Mouse (Mus musculus) gastrocnemius, adult 2 months (tissue): ENCODE measurements at regions not wholly inside any gene's neighbourhood (a gene's known extent, or its start where the extent isn't known, plus 50 kb on each side); places are given as distances from the start of the nearest gene placed in this dataset.

Experiments used
- DNase-seq: peaks from one replicate; pipeline ENCODE4 v3.0.0; 2022
- H3K27ac ChIP-seq: fragments of 200-600 bp; 2 replicates; pipeline ENCODE4 v1.8.1; 2022; ENCODE audit warnings: mild to moderate bottlenecking
- H3K4me3 ChIP-seq: fragments of 200-600 bp; 2 replicates; pipeline ENCODE4 v1.8.1; 2022; ENCODE audit warnings: mild to moderate bottlenecking, moderate library complexity
- CTCF ChIP-seq: fragments of 200-600 bp; IDR thresholded peaks from 2 replicates; pipeline ENCODE4 v1.8.1; 2022; ENCODE audit warnings: antibody characterized with exemption, mild to moderate bottlenecking, moderate library complexity
- intact Hi-C: fragments of 180-260 bp; cut with DNase I; formaldehyde crosslinking; loops from one replicate; pipeline ENCODE4 v1.15.1; 2025

DNA sequence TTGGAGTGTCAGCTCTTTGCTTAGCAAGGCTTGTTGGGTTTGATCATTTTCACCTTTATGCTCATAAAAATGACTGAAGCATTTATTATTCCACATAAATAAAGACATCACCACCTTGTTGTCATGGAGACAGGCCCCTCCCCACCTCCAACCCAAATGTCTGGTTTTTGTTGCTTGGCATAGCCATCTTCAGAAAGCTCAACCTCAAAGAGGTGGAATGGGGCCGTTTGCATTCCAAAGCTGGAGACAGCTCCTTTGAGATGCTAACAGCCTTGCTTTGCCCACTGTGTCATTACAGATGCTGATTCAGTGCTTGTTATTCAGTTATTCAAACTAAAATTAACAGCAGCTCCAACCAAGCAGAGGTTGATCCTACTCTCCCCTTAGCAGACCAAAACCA lies 51.9 kb upstream of the Lgalsl start:
- TF ChIP-seq CTCF = no peak
- no peak overlapping the region for H3K27ac ChIP-seq
- DNase-seq = no peak
- intact Hi-C loops = no loop called here
- no peak overlapping the region for H3K4me3 ChIP-seq

DNA sequence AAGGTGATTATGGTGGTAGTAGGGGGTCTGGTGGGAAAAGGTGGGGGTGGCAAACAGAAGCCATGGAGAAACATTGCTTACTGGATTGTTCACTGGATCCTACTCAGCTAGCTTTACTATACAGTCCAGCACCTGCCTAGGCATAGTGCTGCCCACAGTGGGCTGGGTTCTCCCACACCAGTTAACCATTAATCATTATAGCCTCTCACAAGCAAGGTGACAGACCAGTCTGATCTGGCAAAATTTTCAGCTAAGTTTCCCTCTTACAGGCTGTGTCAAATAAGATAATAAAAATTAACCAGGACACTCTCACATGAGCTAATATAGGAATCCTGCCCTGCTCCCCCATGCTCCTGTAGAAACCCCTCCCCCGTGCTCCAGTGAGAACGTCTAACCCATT lies 53.1 kb upstream of the Lgalsl start:
- intact Hi-C loops = no loop called here
- Histone ChIP-seq H3K27ac (no peak overlapping the region), H3K4me3 (no peak overlapping the region)
- no peak for TF ChIP-seq CTCF
- DNase-seq = no peak

DNA sequence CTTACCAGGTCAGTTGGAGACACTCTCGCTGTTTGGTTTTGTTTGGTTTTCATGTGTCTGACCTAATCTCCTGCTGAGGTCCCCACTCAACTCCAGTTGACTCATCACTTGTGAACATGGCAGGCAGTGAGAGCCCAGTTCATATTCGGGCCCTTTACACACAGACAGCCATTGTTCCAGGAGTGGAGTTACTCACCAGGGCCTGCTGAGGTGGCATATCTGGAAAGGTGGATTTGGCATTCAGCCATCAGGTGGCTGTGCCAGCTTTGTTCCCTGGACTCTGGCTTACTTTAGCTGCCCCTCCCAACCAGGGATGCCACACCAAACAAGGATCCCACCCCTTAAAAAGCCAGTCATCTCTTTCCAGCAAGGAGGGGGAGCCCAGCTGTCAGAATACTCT lies 56.2 kb upstream of the Lgalsl start:
- Histone ChIP-seq H3K27ac (no peak overlapping the region), H3K4me3 (no peak overlapping the region)
- DNase-seq = no peak
- TF ChIP-seq CTCF = no peak
- intact Hi-C loops = no loop called here

DNA sequence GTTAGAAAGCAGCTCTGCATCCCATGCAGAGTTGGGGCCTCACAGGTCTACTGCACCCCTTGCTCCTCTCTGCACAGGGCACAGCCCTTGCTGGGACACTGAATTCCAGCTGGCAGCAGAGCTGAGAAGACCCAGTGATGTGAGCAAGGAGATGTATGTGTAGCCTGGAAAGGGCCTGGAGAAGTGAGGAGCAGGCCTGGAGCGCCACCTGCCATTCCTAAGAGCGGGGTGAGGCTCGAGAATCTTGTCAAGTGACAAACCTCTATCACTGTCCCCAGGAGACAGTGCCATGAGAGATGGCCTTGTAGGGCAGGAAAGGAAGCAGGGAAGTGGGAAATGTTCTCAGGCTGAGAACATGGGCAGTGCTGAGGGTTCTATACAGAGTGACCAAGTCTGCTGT lies 59.6 kb upstream of the Lgalsl start:
- peak; percentile 59 for TF ChIP-seq CTCF
- no peak overlapping the region for H3K4me3 ChIP-seq
- no peak overlapping the region for H3K27ac ChIP-seq
- no peak for DNase-seq
- intact Hi-C loops = loop anchor here (1.0 kb wide), 1 partner anchor 96 kb away; no protein-coding TSS in a partner anchor

DNA sequence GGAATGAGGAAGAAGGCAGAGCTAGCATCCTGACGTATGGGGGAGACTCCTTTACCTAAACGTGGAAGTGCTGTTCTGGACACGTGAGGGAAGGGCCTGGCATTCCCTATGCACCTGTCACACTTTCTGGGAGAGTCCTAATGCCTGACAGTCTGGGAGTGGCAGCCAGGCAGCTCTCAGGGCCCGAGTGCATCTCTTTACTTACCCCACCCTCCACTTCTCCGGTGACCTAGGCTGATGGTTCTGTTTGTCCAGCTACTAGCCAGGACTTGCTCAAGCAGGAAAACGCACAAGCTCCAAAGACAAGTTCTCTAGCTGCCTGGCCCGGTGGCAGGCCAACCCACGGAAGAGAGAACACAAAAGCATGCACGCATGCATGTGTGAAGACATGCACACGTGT lies 60.9 kb upstream of the Lgalsl start:
- Histone ChIP-seq H3K4me3 (no peak overlapping the region), H3K27ac (no peak overlapping the region)
- no peak for TF ChIP-seq CTCF
- DNase-seq = no peak
- intact Hi-C loops = no loop called here

DNA sequence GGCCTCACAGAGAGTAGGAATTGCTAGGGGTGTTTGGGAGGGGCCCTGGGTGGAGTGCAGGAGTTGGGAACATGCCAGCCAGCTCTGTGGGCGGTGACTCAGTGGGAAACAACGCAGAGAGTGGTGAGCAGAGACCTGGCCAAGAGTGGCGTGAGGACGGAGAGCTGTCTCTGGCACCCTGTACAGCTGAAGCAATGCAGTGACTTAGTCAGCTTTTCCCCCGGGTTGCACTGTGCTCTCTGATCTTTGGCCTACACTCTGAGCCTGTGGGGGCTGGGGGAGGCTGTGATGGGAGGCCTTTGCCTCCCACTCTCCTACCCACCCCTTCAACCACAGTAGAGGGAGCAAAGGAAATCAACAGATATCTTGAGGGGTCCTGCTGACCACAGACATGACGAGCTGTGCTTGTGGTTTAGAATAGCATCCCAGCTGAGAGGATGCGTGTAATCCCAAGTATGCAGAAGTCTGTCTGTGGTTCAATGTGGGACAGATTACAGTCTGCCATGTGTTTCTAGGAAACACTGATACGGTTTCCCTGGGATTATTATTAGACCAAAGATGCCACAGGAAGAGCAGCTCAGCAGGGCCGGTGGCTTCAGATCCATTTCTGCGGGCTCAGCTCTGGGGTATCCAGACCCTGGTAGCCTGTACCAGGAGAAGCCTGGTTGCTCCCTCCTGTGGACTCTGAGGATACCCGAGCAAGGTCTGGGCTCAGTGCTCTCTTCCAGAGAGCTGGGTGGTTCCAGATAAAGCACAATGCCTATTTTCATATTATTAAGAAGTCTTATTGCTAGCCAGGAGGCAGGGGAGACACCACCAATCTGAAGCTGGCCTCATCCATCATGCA lies 65.6 kb upstream of the Lgalsl start:
- TF ChIP-seq CTCF = peak; percentile 25; the same call in 1 of the 2 replicates
- Histone ChIP-seq H3K27ac (peak overlapping the region; percentile 63), H3K4me3 (no peak overlapping the region)
- intact Hi-C loops = no loop called here
- peak; percentile 75 for DNase-seq

DNA sequence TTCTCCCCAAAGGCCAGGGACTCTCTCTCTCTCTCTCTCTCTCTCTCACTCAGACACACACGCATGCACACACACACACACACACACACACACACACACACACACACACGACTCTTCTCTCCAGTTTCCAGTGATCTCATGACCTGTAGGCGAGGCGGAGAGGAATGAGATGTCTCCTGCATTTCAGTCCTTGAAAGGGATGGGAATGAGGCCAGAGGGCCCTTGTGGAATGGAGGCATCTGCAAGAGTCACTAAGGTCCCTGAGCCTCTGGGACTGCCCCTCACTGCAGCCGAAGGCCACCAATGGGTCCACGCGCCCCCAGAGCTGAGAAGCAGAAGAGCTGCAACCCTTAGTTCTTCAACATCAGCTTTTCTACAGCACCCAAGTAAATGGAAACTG lies 66.6 kb upstream of the Lgalsl start:
- TF ChIP-seq CTCF = no peak
- no peak for DNase-seq
- H3K4me3 ChIP-seq = no peak overlapping the region
- H3K27ac ChIP-seq = no peak overlapping the region
- intact Hi-C loops = no loop called here

DNA sequence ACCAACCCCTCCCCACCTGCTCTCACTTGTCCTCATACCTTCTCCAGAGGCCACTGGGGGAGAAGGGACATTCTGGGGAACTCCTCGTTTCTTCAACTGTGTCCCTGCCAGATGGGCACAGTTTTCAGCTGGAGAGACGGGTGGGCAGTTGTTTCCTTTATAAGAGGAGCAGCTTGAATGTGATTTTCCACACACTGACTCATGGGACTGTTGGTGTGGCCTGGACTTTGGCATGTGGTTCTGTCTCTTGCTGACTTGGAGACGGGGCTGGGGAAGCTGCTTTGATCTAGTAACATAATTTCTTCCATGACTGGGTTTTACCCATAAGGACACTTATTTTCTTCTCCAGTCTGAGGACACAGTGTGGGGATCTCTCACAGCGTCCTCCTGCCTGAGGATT lies 67.7 kb upstream of the Lgalsl start:
- peak overlapping the region; percentile 49 for H3K27ac ChIP-seq
- no peak for TF ChIP-seq CTCF

DNA sequence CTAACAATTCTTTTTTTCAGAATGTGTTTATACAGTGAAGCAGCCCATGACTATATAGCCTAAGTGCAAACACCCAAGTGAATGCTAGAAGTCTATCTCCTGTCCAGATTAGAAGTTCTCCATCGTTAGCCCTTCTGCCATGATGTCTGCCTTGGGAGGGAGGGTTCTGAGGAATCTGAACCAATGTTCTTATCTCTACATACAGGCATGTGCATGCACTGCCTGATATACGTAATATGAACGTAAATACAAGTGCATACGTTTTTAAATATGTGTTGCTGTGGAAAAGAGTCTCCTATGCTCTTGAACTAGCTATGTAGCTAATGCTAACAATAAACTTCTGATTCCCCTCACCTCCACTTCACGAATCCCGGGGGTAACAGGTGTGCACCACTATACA lies 68.9 kb upstream of the Lgalsl start:
- intact Hi-C loops = no loop called here
- no peak overlapping the region for H3K27ac ChIP-seq
- DNase-seq = no peak
- H3K4me3 ChIP-seq = no peak overlapping the region
- TF ChIP-seq CTCF = no peak

More for the DNA sequence above, 67.7 kb upstream of the Lgalsl start:
- DNase-seq = no peak
- no peak overlapping the region for H3K4me3 ChIP-seq
- intact Hi-C loops = no loop called here

DNA sequence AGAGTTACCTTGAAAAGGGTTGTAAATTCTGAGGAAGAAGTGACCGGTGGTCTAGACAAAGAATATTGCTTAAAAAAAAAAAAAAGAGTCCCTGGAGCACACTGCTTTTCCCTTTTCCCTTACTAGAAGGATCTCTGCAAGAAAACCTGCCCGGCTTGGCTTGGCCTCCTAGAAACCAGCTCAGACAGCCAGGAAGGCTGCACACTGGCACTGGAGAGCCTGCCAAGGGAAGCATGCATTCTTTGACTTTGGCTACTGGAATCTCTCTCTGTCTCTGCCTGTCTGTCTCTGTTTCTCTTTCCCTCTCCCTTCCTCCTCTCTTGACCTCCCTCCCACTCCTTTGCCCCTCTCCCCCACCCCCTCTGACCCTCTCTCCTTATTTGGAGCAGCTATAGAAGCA lies 71.1 kb upstream of the Lgalsl start:
- no peak for TF ChIP-seq CTCF
- Histone ChIP-seq H3K27ac (no peak overlapping the region), H3K4me3 (no peak overlapping the region)
- DNase-seq = no peak
- intact Hi-C loops = no loop called here

DNA sequence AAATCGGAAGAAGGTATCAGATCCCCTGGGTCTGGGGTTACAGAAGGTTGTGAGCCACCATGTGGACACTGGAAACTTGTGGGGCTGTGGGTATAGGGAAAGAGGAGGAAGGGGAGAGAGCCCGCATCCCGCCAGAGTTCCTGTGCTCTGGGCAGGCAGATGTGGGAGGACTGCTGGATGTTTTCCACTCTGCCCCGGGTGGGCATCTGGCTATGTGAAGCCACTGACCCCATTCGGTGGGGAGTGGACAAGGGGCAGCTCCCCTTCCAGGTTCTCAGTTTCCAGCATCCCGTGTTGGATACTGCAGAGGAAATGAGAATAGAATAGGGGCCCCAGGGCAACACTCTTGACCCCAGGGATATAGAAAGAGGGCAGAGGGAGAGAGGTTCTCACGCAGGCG lies 72.1 kb upstream of the Lgalsl start:
- no peak for DNase-seq
- TF ChIP-seq CTCF = no peak
- no peak overlapping the region for H3K4me3 ChIP-seq
- no peak overlapping the region for H3K27ac ChIP-seq
- intact Hi-C loops = no loop called here

DNA sequence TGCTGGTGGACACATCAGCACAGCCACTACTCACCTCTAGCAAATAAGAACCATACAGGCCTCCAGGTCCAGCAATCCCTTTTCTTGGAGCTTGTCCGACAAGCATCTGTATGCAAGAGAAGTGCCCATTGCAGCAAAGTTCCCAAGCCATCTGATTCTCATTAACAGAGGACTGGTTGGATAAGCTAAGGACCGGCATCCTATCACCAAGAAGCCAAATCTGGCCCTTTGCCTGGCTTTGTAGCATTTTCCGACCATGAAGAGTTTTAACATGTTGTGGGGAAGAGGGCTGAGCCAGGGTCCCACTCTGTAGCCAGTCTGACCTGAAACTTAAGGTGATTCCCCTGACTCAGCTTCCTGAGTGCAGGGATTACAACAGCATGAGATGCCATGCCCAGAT lies 77.1 kb upstream of the Lgalsl start:
- TF ChIP-seq CTCF = no peak
- no peak for DNase-seq
- Histone ChIP-seq H3K4me3 (no peak overlapping the region), H3K27ac (no peak overlapping the region)
- intact Hi-C loops = no loop called here

DNA sequence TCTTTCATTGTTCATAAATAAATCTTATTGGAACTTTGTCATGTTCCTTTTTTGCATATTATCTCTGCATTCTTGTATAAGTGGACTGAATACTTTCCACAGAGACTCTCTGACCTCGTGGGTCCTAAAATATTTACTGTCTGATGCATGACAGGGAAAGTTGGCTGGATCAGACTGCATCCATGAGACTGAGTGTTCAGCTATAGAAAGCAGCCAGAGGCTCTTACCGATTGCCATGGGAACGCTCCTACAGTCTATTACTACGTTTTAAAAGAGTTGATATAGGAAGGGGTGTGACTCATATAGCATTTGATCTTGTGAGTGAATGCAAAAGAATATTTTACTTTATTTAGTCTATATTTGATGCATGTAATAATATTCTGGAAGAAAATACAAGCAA lies 77.6 kb upstream of the Lgalsl start:
- Histone ChIP-seq H3K4me3 (no peak overlapping the region), H3K27ac (no peak overlapping the region)
- no peak for TF ChIP-seq CTCF
- intact Hi-C loops = no loop called here
- DNase-seq = no peak

DNA sequence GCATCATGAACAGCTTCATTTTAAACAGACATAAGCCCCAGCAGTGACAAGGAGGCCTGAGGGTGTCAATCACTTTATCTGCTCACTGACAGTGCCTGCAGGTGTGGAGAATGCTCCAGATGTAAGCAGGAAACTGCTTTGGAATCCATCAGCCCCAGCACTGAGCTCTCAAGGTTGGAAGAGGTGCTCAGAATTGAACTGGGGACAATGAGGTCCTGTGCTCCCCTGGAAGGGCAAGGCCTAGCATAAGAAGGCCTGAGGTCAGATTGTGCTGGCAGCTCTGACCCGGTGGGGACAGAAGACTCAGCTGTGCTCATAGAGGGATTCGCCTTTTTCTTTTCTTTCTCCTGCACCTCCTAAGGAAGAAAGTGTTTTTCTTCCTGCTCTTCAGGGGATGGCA lies 82.2 kb upstream of the Lgalsl start:
- intact Hi-C loops = loop anchor here (10.0 kb wide), 2 partner anchors 458 to 542 kb away; no protein-coding TSS in a partner anchor
- no peak for TF ChIP-seq CTCF
- DNase-seq = no peak
- H3K4me3 ChIP-seq = no peak overlapping the region
- H3K27ac ChIP-seq = no peak overlapping the region
